Comparison of ENCODE assay signal across 20 mouse cellular contexts in the genomic region with DNA sequence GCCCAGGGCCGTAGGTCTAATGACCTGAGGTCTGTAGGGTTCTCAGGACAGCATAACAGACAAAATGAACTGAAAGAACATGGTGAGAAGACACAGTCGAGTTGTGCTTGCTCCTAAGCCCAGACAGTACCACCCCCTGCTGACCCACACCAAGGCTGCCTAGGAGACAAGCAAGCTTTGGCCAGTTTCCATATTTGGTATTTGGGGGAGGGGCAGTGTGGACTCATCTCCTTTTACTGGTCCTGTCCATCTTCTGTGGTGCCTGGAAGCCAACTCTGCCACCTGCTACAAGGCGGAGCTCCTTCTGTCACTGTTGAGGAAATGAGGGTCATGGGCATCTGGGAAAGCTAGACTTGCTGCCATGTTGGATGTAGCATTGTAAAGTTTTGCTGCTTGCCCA.
DNase-seq lines count a peak whose midpoint lies in the region; ATAC-seq and TF ChIP-seq lines count a peak whose summit lies in the region.
"Had no signal": no experiment of that assay in that cellular context is flagged by ENCODE, and none has a peak within 500 bp of the region (broad histone marks: within the 10 kb centered on the region; RNA-seq: fewer than 3 reads in every experiment).

No protein-coding gene starts in this region.

- H3K27me3 ChIP-seq in stomach, embryonic 16.5 days (ENCODE audit: control insufficient read depth, insufficient read depth, low read length): no peaks in the 10 kb centered on the region
- no peaks in the 10 kb centered on the region for H3K27me3 ChIP-seq in stomach, postnatal 0 days (ENCODE audit: control insufficient read depth, insufficient read depth, low read length)

- no peak overlapping the region for H3K4me2 ChIP-seq in stomach, embryonic 16.5 days (ENCODE audit: low read depth, low read length)
- H3K4me2 ChIP-seq in stomach, postnatal 0 days (replicated peaks; ENCODE audit: low read depth): no peak overlapping the region
- H3K4me2 ChIP-seq: embryonic facial prominence, embryonic 13.5 days; embryonic facial prominence, embryonic 15.5 days; forebrain, embryonic 12.5 days had no signal

- no peaks in the 10 kb centered on the region for H3K4me1 ChIP-seq in stomach, embryonic 16.5 days (ENCODE audit: control insufficient read depth, insufficient read depth, low read length)
- no peaks in the 10 kb centered on the region for H3K4me1 ChIP-seq in stomach, postnatal 0 days (replicated peaks; ENCODE audit: control insufficient read depth, insufficient read depth)

- H3K36me3 ChIP-seq in stomach, embryonic 16.5 days (ENCODE audit: control insufficient read depth, insufficient read depth, low read length): no peaks in the 10 kb centered on the region
- no peaks in the 10 kb centered on the region for H3K36me3 ChIP-seq in stomach, postnatal 0 days (ENCODE audit: control insufficient read depth, insufficient read depth, low read length)
- H3K36me3 ChIP-seq: embryonic facial prominence, embryonic 13.5 days; embryonic facial prominence, embryonic 15.5 days; forebrain, embryonic 10.5 days; forebrain, embryonic 12.5 days had no signal

- peak; percentile 42; the same call in 1 of the 2 replicates for ATAC-seq in stomach, embryonic 16.5 days (ENCODE audit: insufficient read depth, low FRiP score)
- peak; percentile 12; the same call in 1 of the 2 replicates for ATAC-seq in stomach, postnatal 0 days (ENCODE audit: low FRiP score, low TSS enrichment)
- ATAC-seq: forebrain, embryonic 14.5 days; forebrain, embryonic 16.5 days had no signal

- peak; percentile 38 to 64 for DNase-seq in cerebellum, postnatal 14 days
- no peak for DNase-seq in cerebellum, postnatal 25 days
- DNase-seq in stomach, postnatal 0 days (ENCODE audit: low spot score): no peak
- DNase-seq in gastrocnemius, postnatal 4 days (ENCODE audit: low spot score in 2 of 2): no peak
- DNase-seq: adrenal gland, adult 2 months; adrenal gland, postnatal 10 days; adrenal gland, postnatal 25 days; cerebellum, adult 11 months; cerebellum, adult 18-20 months; cerebellum, adult 9-10 months; cerebellum, postnatal 36 days; embryo, embryonic 11 days had no signal

- WGBS in stomach, embryonic 16.5 days: 65% methylated on average over 3 of the region's 3 CpGs
- 69% methylated on average over 3 of the region's 3 CpGs for WGBS in stomach, postnatal 0 days

- TF ChIP-seq CTCF in stomach, postnatal 0 days (IDR thresholded peaks at IDR 0.05; ENCODE audit: low read depth): no peak

- H3K27ac ChIP-seq in stomach, embryonic 16.5 days (ENCODE audit: low read length): no peak overlapping the region
- no peak overlapping the region for H3K27ac ChIP-seq in stomach, postnatal 0 days (replicated peaks)
- H3K27ac ChIP-seq: embryonic facial prominence, embryonic 13.5 days; embryonic facial prominence, embryonic 15.5 days; forebrain, embryonic 10.5 days; forebrain, embryonic 12.5 days had no signal

- no peak overlapping the region for H3K9ac ChIP-seq in stomach, embryonic 16.5 days (ENCODE audit: low read length)
- no peak overlapping the region for H3K9ac ChIP-seq in stomach, postnatal 0 days (ENCODE audit: low read length)
- H3K9ac ChIP-seq: embryonic facial prominence, embryonic 13.5 days; embryonic facial prominence, embryonic 15.5 days; forebrain, embryonic 12.5 days had no signal

- TF ChIP-seq EP300 in stomach, postnatal 0 days (optimal IDR thresholded peaks at IDR 0.05): no peak

- H3K9me3 ChIP-seq in stomach, embryonic 16.5 days (replicated peaks; ENCODE audit: control insufficient read depth, low read length): no peaks in the 10 kb centered on the region
- no peaks in the 10 kb centered on the region for H3K9me3 ChIP-seq in stomach, postnatal 0 days (ENCODE audit: control insufficient read depth, low read length)
- H3K9me3 ChIP-seq: embryonic facial prominence, embryonic 13.5 days; embryonic facial prominence, embryonic 15.5 days; forebrain, embryonic 10.5 days; forebrain, embryonic 12.5 days had no signal

- no peak overlapping the region for H3K4me3 ChIP-seq in stomach, embryonic 16.5 days (replicated peaks; ENCODE audit: low read length)
- no peak overlapping the region for H3K4me3 ChIP-seq in stomach, postnatal 0 days (ENCODE audit: low read depth, low read length)
- H3K4me3 ChIP-seq: embryonic facial prominence, embryonic 13.5 days; embryonic facial prominence, embryonic 15.5 days; erythroblast, embryonic 14.5 days; forebrain, embryonic 10.5 days; forebrain, embryonic 12.5 days had no signal

Comparison
In these comparisons a context has a peak if more than half of its experiments do, and no peak if none do; other contexts are left out.
1. DNase-seq: peak in cerebellum, postnatal 14 days (2 of 2); none in cerebellum, postnatal 25 days (0 of 2), stomach, postnatal 0 days (single experiment) and gastrocnemius, postnatal 4 days (0 of 2).